Mouse (Mus musculus): ENCODE results near the gene Tmem50a.

- TF ChIP-seq CTCF (IDR thresholded peaks at IDR 0.05; ENCODE audit: low read depth, low read length) = no peak
- no peak for TF ChIP-seq EP300 (IDR thresholded peaks at IDR 0.05; ENCODE audit: insufficient read depth, low read depth, low read length)
- TF ChIP-seq POLR2A (IDR thresholded peaks at IDR 0.05; ENCODE audit: insufficient read depth, low read length) = no peak
Measured at GRCm38 (mm10) chr4:134929536-134929935, 14.7 kb upstream of the Tmem50a start.
